Mouse (Mus musculus): Measurements from ENCODE around the gene Dtnb.

GRCm38 (mm10) chr12:3811596-3811995, 239.4 kb downstream of the Dtnb start:
- no peak for TF ChIP-seq CTCF (IDR thresholded peaks at IDR 0.05; ENCODE audit: control insufficient read depth, insufficient read depth, insufficient read length)
- no peak for TF ChIP-seq MAX (IDR thresholded peaks at IDR 0.05)
- TF ChIP-seq MYOD1 (IDR thresholded peaks at IDR 0.05; ENCODE audit: control insufficient read depth, insufficient read length, low read depth), result no peak
- TF ChIP-seq CEBPB (IDR thresholded peaks at IDR 0.05; ENCODE audit: low read depth), result no peak
- TF ChIP-seq USF1 (IDR thresholded peaks at IDR 0.05; ENCODE audit: low read depth), result no peak
- TF ChIP-seq FOSL1 (IDR thresholded peaks at IDR 0.05; ENCODE audit: insufficient read depth, low read length, poor library complexity, severe bottlenecking), result no peak

Data from C2C12 (cell line).